Mouse (Mus musculus) CH12.LX (cell line): ENCODE measurements around the gene Gpr146. TPM values are rescaled to one million over a fixed set of nuclear protein-coding genes. Genes with fewer than 3 reads are reported as not detected.

Source experiments
- DNase-seq: peaks from one replicate; pipeline ENCODE4 v3.0.0-alpha.2; 2013; ENCODE audit errors: extremely low read depth
- H3K27ac ChIP-seq: 2 replicates; pipeline ENCODE4 v1.5.1; 2012; ENCODE audit warnings: low read depth, mild to moderate bottlenecking, control low read depth, moderate library complexity; ENCODE audit not compliant: insufficient read depth
- H3K27me3 ChIP-seq: replicated peaks from 2 replicates; pipeline ENCODE3; 2012; ENCODE audit warnings: inconsistent platforms
- H3K36me3 ChIP-seq, 2 experiments: replicated peaks in 1 of 2; 2 replicates each; pipeline versions ENCODE3 to v1.6.1; 2012; ENCODE audit warnings: inconsistent platforms in 1 of 2, low read length in 1 of 2, mild to moderate bottlenecking in 1 of 2, mixed read lengths in 1 of 2, moderate library complexity in 1 of 2; ENCODE audit not compliant: control insufficient read depth in 1 of 2, insufficient read depth in 1 of 2
- H3K4me1 ChIP-seq, 2 experiments: 2 replicates each; pipeline ENCODE4 v1.6.1; 2012; ENCODE audit warnings: inconsistent platforms in 1 of 2, moderate library complexity in 1 of 2; ENCODE audit not compliant: insufficient read depth in 2 of 2, control insufficient read depth in 1 of 2
- H3K4me2 ChIP-seq: 2 replicates; pipeline ENCODE4 v1.6.1; 2012; ENCODE audit warnings: low read depth, mild to moderate bottlenecking, control low read depth; ENCODE audit not compliant: poor library complexity, insufficient read depth, severe bottlenecking
- H3K4me3 ChIP-seq, 3 experiments: fragments of 150-350 bp in 1 of 3; sonication (generic) in 1 of 3; replicated peaks in 1 of 3; 2 replicates each; pipeline versions ENCODE3 to v1.5.1; 2011 to 2012; ENCODE audit warnings: low read depth in 2 of 3, low read length in 2 of 3, mild to moderate bottlenecking in 2 of 3, moderate library complexity in 2 of 3, control low read depth in 1 of 3, improper control_type of control experiment in 1 of 3, inconsistent platforms in 1 of 3, mixed read lengths in 1 of 3; ENCODE audit not compliant: poor library complexity in 1 of 3
- H3K79me2 ChIP-seq: replicated peaks from 2 replicates; pipeline ENCODE4 v1.6.1; 2012; ENCODE audit warnings: mild to moderate bottlenecking, moderate library complexity; ENCODE audit not compliant: control insufficient read depth, poor library complexity, insufficient read depth, severe bottlenecking; ENCODE audit errors: extremely low read depth
- H3K9ac ChIP-seq: 2 replicates; pipeline ENCODE4 v1.6.1; 2012; ENCODE audit warnings: low read depth, mild to moderate bottlenecking, control low read depth, moderate library complexity; ENCODE audit not compliant: insufficient read depth
- H3K9me3 ChIP-seq: replicated peaks from 2 replicates; pipeline ENCODE3; 2012; ENCODE audit warnings: low read length, inconsistent platforms, mixed read lengths
- CHD1 ChIP-seq: IDR thresholded peaks from 2 replicates; pipeline ENCODE4 v1.6.1; 2012; ENCODE audit warnings: low read depth, low read length, improper control_type of control experiment, inconsistent platforms
- E2F4 ChIP-seq: IDR thresholded peaks from 2 replicates; pipeline ENCODE4 v1.6.1; 2011; ENCODE audit warnings: low read depth, low read length, improper control_type of control experiment; ENCODE audit not compliant: insufficient replicate concordance
- ELF1 ChIP-seq: IDR thresholded peaks from 2 replicates; pipeline ENCODE4 v1.6.1; 2014; ENCODE audit warnings: low read depth, mild to moderate bottlenecking, inconsistent platforms, low read length, improper control_type of control experiment
- GABPA ChIP-seq: IDR thresholded peaks from 2 replicates; pipeline ENCODE4 v1.6.1; 2012; ENCODE audit warnings: low read depth, low read length, improper control_type of control experiment, inconsistent platforms; ENCODE audit not compliant: insufficient replicate concordance
- HCFC1 ChIP-seq: IDR thresholded peaks from 2 replicates; pipeline ENCODE4 v1.6.1; 2012; ENCODE audit warnings: low read depth, mild to moderate bottlenecking, inconsistent platforms, low read length, improper control_type of control experiment
- IRF4 ChIP-seq: IDR thresholded peaks from 2 replicates; pipeline ENCODE4 v1.6.1; 2014; ENCODE audit warnings: low read depth, mild to moderate bottlenecking, inconsistent platforms, low read length, improper control_type of control experiment
- MAZ ChIP-seq: IDR thresholded peaks from 2 replicates; pipeline ENCODE4 v1.6.1; 2012; ENCODE audit warnings: low read depth, mild to moderate bottlenecking, inconsistent platforms, low read length, improper control_type of control experiment, moderate library complexity
- MEF2A ChIP-seq: IDR thresholded peaks from 2 replicates; pipeline ENCODE4 v1.6.1; 2014; ENCODE audit warnings: low read depth, mild to moderate bottlenecking, inconsistent platforms, low read length, improper control_type of control experiment, borderline replicate concordance
- MYC ChIP-seq: IDR thresholded peaks from 2 replicates; pipeline ENCODE4 v1.6.1; 2011; ENCODE audit warnings: low read depth, mild to moderate bottlenecking, improper control_type of control experiment, low read length
- NELFE ChIP-seq: IDR thresholded peaks from 2 replicates; pipeline ENCODE4 v1.6.1; 2011; ENCODE audit warnings: low read depth, low read length, improper control_type of control experiment
- PAX5 ChIP-seq: IDR thresholded peaks from 2 replicates; pipeline ENCODE4 v1.6.1; 2012; ENCODE audit warnings: low read length, inconsistent platforms, mixed read lengths
- POLR2A ChIP-seq: IDR thresholded peaks from 2 replicates; pipeline ENCODE4 v1.6.1; 2011; ENCODE audit warnings: low read depth, mild to moderate bottlenecking, improper control_type of control experiment, low read length
- RAD21 ChIP-seq: IDR thresholded peaks from 2 replicates; pipeline ENCODE4 v1.6.1; 2011; ENCODE audit warnings: low read depth, mild to moderate bottlenecking, low read length, improper control_type of control experiment, moderate library complexity
- RCOR1 ChIP-seq: conservative IDR thresholded peaks from 2 replicates; pipeline ENCODE4 v1.6.1; 2012; ENCODE audit warnings: low read depth, mild to moderate bottlenecking, inconsistent platforms, low read length, improper control_type of control experiment
- SIN3A ChIP-seq: IDR thresholded peaks from 2 replicates; pipeline ENCODE4 v1.6.1; 2012; ENCODE audit warnings: low read length, improper control_type of control experiment, inconsistent platforms
- SMC3 ChIP-seq: IDR thresholded peaks from 2 replicates; pipeline ENCODE4 v1.6.1; 2011; ENCODE audit warnings: low read depth, low read length, improper control_type of control experiment
- UBTF ChIP-seq: IDR thresholded peaks from 2 replicates; pipeline ENCODE4 v1.6.1; 2012; ENCODE audit warnings: low read depth, mild to moderate bottlenecking, inconsistent platforms, low read length, improper control_type of control experiment, moderate library complexity
- USF1 ChIP-seq: IDR thresholded peaks from 2 replicates; pipeline ENCODE4 v1.6.1; 2014; ENCODE audit warnings: low read depth, mild to moderate bottlenecking, inconsistent platforms, low read length, improper control_type of control experiment
- USF2 ChIP-seq: conservative IDR thresholded peaks from 2 replicates; pipeline ENCODE4 v1.6.1; 2011; ENCODE audit warnings: low read depth, low read length, improper control_type of control experiment
- ZC3H11A ChIP-seq: IDR thresholded peaks from 2 replicates; pipeline ENCODE4 v1.6.1; 2012; ENCODE audit warnings: low read depth, mild to moderate bottlenecking, inconsistent platforms, low read length, improper control_type of control experiment
- ZKSCAN1 ChIP-seq: IDR thresholded peaks from 2 replicates; pipeline ENCODE4 v1.6.1; 2012; ENCODE audit warnings: low read depth, inconsistent platforms, low read length, improper control_type of control experiment, borderline replicate concordance
- ZNF384 ChIP-seq: IDR thresholded peaks from 2 replicates; pipeline ENCODE4 v1.6.1; 2012; ENCODE audit warnings: low read depth, low read length, improper control_type of control experiment, inconsistent platforms
- dilution Hi-C: fragments of 300-500 bp; cut with MboI; formaldehyde crosslinking; loops from 2 replicates; pipeline ENCODE4 v1.14.3; 2020; ENCODE audit warnings: low sequenced_read_pairs; ENCODE audit not compliant: extremely low pct_unique_long_range_greater_than_20kb, extremely low pct_ligation_motif_present
- in situ Hi-C: fragments of 300-500 bp; cut with MboI; formaldehyde crosslinking; loops from 3 replicates; pipeline ENCODE4 v1.14.3; 2019; ENCODE audit warnings: low sequenced_read_pairs, low pct_ligation_motif_present, low pct_unique_long_range_greater_than_20kb, mixed read lengths
- polyA plus RNA-seq: library from polyadenylated mRNA; unstranded; fragments of >175 nt; gene quantifications from 2 replicates; pipeline ENCODE4 v1.2.1, GENCODE M21; 2012; ENCODE audit warnings: low read depth; ENCODE audit not compliant: insufficient read length
- total RNA-seq, 2 experiments: library from RNA; depleted of rRNA; stranded (reverse); fragments of 300-350 nt in 1 of 2; fragments of >200 nt in 1 of 2; gene quantifications; 2 replicates each; pipeline ENCODE4 v1.2.3; 2012 to 2014

The Gpr146 gene
- total and polyA plus RNA-seq, 3 experiments, result 0.13 TPM; not detected in 2

- H3K4me1 ChIP-seq, result peaks cover 0 to 10% of the 10 kb centered on the region in 2 experiments; a peak in 2 of 4 replicates
- in situ Hi-C loops (no loop called here), dilution Hi-C loops (no loop called here)
- peaks cover 0 to 76% of the 10 kb centered on the region in 2 experiments for H3K36me3 ChIP-seq
- no peak overlapping the region for H3K4me2 ChIP-seq
- H3K9ac ChIP-seq, result no peak overlapping the region
- no peaks in the 10 kb centered on the region for H3K27me3 ChIP-seq
- no peaks in the 10 kb centered on the region for H3K79me2 ChIP-seq
- no peaks in the 10 kb centered on the region for H3K9me3 ChIP-seq
- DNase-seq, result no peak
- no peak overlapping the region for H3K4me3 ChIP-seq
- H3K27ac ChIP-seq, result no peak overlapping the region
- TF ChIP-seq NELFE (no peak), RAD21 (no peak), ZNF384 (no peak), USF1 (no peak), CHD1 (no peak), PAX5 (no peak), UBTF (no peak), IRF4 (no peak), POLR2A (no peak), ZC3H11A (no peak), SIN3A (no peak), MEF2A (no peak), GABPA (no peak), SMC3 (no peak), HCFC1 (no peak), MYC (no peak), ELF1 (no peak), ZKSCAN1 (no peak)
Observed at GRCm38 (mm10) chr5:139437769-139438168, 60.3 kb downstream of the Gpr146 start.

- no peak overlapping the region for H3K9ac ChIP-seq
- DNase-seq, result no peak
- H3K4me3 ChIP-seq, result no peak overlapping the region
- peaks cover 0 to 10% of the 10 kb centered on the region in 2 experiments; a peak in 2 of 4 replicates for H3K4me1 ChIP-seq
- H3K4me2 ChIP-seq, result no peak overlapping the region
- H3K79me2 ChIP-seq, result no peaks in the 10 kb centered on the region
- dilution Hi-C loops (no loop called here), in situ Hi-C loops (no loop called here)
- no peaks in the 10 kb centered on the region for H3K27me3 ChIP-seq
- TF ChIP-seq IRF4 (no peak), USF1 (no peak), MEF2A (no peak), E2F4 (no peak), MAZ (no peak), PAX5 (no peak), RCOR1 (no peak), USF2 (no peak), POLR2A (no peak), ZNF384 (no peak)
- peaks cover 0 to 78% of the 10 kb centered on the region in 2 experiments for H3K36me3 ChIP-seq
- no peak overlapping the region for H3K27ac ChIP-seq
- H3K9me3 ChIP-seq, result no peaks in the 10 kb centered on the region
Observed at GRCm38 (mm10) chr5:139438440-139438839, 60.9 kb downstream of the Gpr146 start.
